Mouse (Mus musculus): ENCODE measurements around the gene Cklf.

Cklf gene

GRCm38 (mm10) chr8:104250439-104251367 lies at the start of gene Cklf:
TSS of gene Cklf (plus strand) at chr8:104250861.
- peak; percentile 84 to 86 for DNase-seq (ENCODE audit: low spot score in 2 of 2)

- no peak for DNase-seq (ENCODE audit: low spot score in 2 of 2)
These were observed 49.0 kb upstream of the Cklf start for GRCm38 (mm10) chr8:104201622-104202021.

- DNase-seq (ENCODE audit: low spot score in 2 of 2) = no peak
These were observed 48.3 kb upstream of the Cklf start for GRCm38 (mm10) chr8:104202320-104202719.

GRCm38 (mm10) chr8:104205292-104205691 lies 45.4 kb upstream of the Cklf start:
- no peak for DNase-seq (ENCODE audit: low spot score in 2 of 2)

- no peak for DNase-seq (ENCODE audit: low spot score in 2 of 2)
These were observed 33.1 kb upstream of the Cklf start for GRCm38 (mm10) chr8:104217601-104218000.

GRCm38 (mm10) chr8:104219079-104219478 lies 31.6 kb upstream of the Cklf start:
- DNase-seq (ENCODE audit: low spot score in 2 of 2) = peak; percentile 50 to 75

GRCm38 (mm10) chr8:104219806-104220205 lies 30.9 kb upstream of the Cklf start:
- DNase-seq (ENCODE audit: low spot score in 2 of 2) = peak; percentile 49 to 67

GRCm38 (mm10) chr8:104227048-104227447 lies 23.6 kb upstream of the Cklf start:
- no peak for DNase-seq (ENCODE audit: low spot score in 2 of 2)

GRCm38 (mm10) chr8:104230377-104230776 lies 20.3 kb upstream of the Cklf start:
- no peak for DNase-seq (ENCODE audit: low spot score in 2 of 2)

GRCm38 (mm10) chr8:104232039-104232438 lies 18.6 kb upstream of the Cklf start:
- DNase-seq (ENCODE audit: low spot score in 2 of 2) = no peak

- DNase-seq (ENCODE audit: low spot score in 2 of 2) = peak in 1 of 2 experiments; percentile 18
These were observed 17.7 kb upstream of the Cklf start for GRCm38 (mm10) chr8:104232919-104233318.

- DNase-seq (ENCODE audit: low spot score in 2 of 2) = no peak
These were observed 16.1 kb upstream of the Cklf start for GRCm38 (mm10) chr8:104234573-104234972.

- DNase-seq (ENCODE audit: low spot score in 2 of 2) = peak; percentile 43 to 59
These were observed 11.2 kb upstream of the Cklf start for GRCm38 (mm10) chr8:104239418-104239861.

GRCm38 (mm10) chr8:104242038-104242644 lies 8.5 kb upstream of the Cklf start:
- DNase-seq (ENCODE audit: low spot score in 2 of 2) = no peak

- no peak for DNase-seq (ENCODE audit: low spot score in 2 of 2)
These were observed 4.0 kb upstream of the Cklf start for GRCm38 (mm10) chr8:104246621-104247020.

- peak; percentile 78 to 91 for DNase-seq (ENCODE audit: low spot score in 2 of 2)
These were observed 3.4 kb upstream of the Cklf start for GRCm38 (mm10) chr8:104247054-104247907.

- peak in 1 of 2 experiments; percentile 54 for DNase-seq (ENCODE audit: low spot score in 2 of 2)
These were observed 2.8 kb upstream of the Cklf start for GRCm38 (mm10) chr8:104247908-104248275.

GRCm38 (mm10) chr8:104248276-104248675 lies 2.4 kb upstream of the Cklf start, which contains the start of gene Tk2:
TSS of gene Tk2 (minus strand) at chr8:104248558.
- peak; percentile 71 to 80 for DNase-seq (ENCODE audit: low spot score in 2 of 2)

- no peak for DNase-seq (ENCODE audit: low spot score in 2 of 2)
These were observed 1.1 kb upstream of the Cklf start for GRCm38 (mm10) chr8:104249442-104249996.

GRCm38 (mm10) chr8:104251461-104251860 lies 800 bp downstream of the Cklf start:
- no peak for DNase-seq (ENCODE audit: low spot score in 2 of 2)

GRCm38 (mm10) chr8:104253016-104253415 lies 2.4 kb downstream of the Cklf start:
- DNase-seq (ENCODE audit: low spot score in 2 of 2) = peak; percentile 35 to 67
